Mouse (Mus musculus): Measurements from ENCODE around the gene Dusp8.
"Not testable (repeated sequence)": the region's sequence is repeated elsewhere in the genome, so short reads cannot be mapped to it uniquely, and the experiment has no call there.

Gene Dusp8

DNA sequence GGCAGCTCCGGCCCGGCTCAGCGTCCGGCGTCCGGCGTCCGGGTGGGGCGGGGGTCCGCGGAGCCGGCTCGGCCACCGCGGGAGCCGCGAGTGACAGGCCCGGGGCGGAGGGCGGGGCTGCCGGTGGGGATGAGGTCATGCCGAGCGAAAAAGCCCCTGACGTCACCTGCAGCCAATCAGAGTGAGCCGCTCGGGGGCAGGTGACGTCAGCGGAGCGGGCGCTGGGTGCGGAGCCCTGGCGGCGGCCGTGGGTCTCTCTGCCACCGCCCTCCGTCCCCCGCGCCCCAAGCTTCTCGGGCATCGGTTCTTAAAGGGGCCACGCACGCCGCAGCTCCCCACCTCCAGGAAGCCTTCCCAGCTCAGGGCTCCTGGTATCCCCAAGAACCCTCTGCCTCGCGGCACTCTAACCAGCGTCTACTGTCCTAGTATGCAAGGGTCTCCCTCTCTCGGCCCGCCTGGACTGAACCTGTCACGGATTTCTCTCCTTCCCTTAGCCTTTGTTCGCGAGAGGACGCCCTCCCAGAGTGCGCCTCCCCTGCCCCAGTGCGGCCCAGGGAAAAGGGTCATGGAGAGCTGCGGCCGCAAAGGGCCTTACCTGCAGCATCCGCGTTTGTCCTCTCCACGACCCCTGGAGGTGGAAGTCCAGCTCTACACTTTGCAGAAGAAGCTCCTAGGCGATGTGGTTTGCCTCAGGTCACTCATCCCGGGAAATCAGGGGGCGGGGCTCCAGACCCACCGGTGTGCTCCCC lies at the start of gene Dusp8:
Dusp8 (minus strand) TSS at position 661 of the 749 bp plus-strand sequence.
- DNase-seq (ENCODE audit: low spot score) = peak; percentile 84

DNA sequence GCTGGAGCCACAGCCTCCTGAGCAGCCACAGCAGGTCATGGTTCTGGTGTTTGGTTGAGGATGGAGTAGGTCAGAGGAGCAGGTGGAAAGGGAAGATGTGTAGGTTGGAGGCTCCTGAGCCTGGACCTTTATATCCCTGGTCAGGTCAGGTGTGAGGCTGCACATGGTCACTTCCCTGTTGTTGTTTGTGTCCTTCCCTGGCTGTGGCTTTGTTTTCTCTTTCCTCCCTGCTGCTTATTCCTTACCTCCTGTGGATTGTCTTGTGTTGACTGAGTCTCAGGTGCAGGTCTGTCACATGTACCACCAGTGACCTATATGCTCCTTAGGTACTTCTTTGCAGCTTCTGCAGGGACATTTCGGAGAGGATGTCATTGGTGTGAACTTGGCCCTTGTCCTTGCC lies 48.9 kb upstream of the Dusp8 start, which contains the start of gene Gm45337:
Gm45337 (minus strand) TSS at position 101 of the 400 bp plus-strand sequence.
- DNase-seq (ENCODE audit: low spot score) = no peak

DNA sequence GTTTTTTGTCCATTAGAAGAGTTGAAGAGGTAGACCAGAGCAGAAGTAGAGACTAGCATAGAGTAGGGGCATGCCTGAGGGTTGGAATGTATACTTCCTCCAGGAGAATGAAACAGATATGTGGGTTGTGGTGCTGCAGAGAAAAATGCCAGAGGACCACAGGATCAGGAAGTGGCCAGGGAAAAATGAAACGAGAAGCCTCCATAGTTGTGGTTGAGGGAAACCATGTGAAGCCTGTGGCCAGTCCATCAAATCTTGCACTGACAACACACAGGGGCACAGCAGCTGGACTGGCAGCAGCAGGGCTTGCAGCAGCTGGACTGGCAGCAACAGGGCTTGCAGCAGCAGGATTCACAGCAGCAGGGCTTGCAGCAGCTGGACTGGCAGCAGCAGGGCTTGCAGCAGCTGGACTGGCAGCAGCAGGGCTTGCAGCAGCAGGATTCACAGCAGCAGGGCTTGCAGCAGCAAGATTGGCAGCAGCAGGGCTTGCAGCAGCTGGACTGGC lies 47.9 kb upstream of the Dusp8 start:
- DNase-seq (ENCODE audit: low spot score) = not testable (repeated sequence)

DNA sequence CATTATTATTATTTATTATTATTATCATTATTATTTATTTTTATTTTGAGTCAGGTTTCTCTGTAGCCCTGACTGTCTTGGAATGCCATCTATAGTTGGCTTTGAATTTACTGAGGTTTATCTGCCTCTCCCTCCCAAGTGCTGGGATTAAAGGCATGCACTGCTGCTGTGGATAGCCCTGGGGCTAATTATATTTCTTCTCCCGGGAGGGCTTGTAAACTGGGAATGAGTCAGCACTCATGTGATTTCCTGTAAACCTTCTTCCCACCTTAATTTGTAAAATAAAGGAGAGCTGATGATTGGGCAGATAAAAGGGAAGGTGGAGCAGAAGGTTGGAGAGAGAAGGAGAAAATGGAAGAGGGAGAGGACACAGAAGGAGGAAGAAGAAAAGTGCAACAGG lies 45.1 kb upstream of the Dusp8 start:
- DNase-seq (ENCODE audit: low spot score) = no peak

DNA sequence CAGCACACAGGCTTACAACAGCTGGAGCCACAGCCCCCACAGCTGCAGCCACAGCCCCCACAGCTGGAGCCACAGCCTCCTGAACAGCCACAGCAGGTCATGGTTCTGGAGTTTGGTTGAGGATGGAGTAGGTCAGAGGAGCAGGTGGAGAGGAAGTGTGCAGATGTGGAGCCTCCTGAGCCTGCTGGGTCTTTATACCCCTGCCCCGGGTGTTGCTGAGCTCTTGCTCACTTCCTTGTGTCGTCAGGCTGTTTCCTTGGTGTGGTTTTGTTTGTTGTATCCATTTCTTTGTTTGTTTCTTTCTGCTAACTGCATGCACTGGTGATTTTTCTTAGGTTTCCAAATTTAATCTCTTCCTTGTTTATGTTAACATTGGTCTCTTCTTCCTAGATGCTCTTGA lies 40.3 kb upstream of the Dusp8 start, which contains the start of gene Gm39115:
Gm39115 (minus strand) TSS at position 101 of the 400 bp plus-strand sequence.
- DNase-seq (ENCODE audit: low spot score) = not testable (repeated sequence)

DNA sequence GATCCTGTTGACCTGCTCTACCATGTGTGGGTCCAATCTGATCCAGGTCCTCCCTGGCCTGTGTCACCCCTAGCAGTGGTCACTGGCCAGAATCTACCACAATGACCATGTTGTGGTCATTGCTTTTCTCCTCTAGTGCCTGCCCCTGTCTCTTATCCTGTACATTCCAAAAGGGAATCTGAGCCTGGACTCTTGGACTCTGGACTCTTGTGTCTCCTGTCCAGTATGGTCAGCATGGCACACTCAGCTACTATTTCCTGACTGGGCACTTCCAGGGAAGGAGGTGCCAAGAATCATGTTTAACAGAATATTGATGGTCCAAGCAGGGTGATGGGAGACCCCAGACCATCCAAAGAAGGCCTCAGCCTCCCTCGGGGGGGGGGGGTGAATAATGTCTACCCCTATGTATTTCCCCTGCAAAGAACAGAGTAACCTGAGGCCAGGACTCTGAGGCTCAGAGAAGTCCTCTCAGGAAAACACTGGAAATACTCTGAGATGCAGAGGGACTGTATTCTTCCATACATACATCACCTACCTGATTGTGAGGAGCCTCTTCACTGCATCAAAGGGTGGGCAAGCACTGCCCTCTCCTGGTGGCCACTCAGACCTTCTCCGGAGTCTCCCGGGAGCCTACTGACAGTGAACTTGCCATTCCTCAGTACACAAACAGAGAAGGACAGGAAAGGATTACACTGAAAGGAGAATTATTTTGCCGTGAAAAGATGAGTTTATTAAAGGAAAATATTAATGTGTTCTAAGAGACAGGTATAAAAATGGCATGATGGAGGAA lies 38.8 kb upstream of the Dusp8 start:
- no peak for DNase-seq (ENCODE audit: low spot score)

DNA sequence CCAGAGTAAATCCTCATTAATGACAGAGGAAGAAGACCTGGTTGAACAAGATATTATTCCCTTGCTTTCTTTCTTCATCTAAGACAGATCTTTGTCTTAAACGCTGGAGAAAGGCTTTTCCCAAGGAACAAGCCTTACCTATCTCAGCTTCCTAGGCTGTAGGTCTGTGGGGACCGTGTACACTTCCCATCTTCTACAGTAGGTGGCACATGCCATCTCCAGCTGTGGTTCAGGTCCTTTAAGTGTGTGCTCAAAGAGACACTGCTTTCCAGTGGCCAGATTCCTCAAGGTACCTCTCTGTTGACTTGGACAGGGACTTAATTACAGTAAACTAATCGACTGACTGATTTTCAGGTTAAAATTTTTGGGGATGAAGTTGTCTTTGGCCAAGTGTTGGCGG lies 33.2 kb upstream of the Dusp8 start:
- no peak for DNase-seq (ENCODE audit: low spot score)

DNA sequence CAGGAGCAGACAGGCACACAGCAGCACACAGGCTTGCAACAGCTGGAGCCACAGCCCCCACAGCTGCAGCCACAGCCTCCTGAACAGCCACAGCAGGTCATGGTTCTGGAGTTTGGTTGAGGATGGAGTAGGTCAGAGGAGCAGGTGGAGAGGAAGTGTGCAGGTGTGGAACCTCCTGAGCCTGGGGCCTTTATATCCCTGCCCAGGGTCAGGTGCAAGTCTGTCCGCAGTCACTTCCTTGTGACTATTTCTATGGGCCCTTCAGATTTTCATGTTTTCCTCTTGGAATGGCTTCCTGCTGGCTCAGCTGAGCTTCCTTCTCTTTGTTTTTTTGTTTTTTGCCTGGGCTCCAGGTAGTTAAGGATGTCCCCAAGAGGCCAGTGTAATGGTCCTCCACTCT lies 25.0 kb upstream of the Dusp8 start, which contains the start of gene Gm45618:
Gm45618 (minus strand) TSS at position 101 of the 400 bp plus-strand sequence.
- DNase-seq (ENCODE audit: low spot score) = not testable (repeated sequence)

DNA sequence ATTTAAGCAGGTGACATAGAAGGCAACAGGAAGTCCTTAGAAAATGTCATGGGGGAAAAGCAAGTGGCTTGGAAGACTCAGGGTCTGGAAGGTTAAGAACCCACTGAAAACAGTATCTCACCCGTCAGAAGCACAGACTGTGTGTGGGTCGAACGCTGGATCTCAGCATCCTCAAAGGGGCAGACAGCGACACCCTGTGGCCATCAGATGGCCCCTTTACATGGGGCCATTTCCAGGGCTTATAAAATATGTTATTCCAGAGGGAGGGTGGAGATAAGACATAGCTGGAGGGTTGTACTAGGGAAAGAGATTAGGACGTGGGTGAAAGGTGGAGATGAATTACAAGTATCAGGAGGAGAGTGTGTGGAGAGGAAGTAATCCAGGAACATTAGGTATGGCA lies 24.0 kb upstream of the Dusp8 start:
- no peak for DNase-seq (ENCODE audit: low spot score)

DNA sequence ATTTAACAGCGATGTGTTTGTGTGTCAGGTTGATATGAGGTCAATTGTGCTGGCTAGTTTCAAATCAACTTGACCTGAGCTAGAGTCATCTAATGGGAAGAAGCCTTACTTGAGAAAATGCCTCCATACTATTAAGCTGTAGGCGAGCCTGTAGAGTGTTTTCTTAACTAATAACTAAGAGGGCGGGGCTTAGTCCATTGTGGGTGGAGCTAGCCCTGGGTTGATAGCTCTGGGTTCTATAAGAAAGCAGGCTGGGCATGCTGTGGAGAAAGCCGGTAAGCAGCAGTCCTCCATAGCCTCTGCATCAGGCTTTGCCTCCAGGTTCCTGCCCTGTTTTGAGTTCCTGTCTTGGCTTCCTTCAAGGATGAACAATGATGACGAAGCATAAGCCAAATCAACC lies 9.1 kb upstream of the Dusp8 start:
- DNase-seq (ENCODE audit: low spot score) = no peak

DNA sequence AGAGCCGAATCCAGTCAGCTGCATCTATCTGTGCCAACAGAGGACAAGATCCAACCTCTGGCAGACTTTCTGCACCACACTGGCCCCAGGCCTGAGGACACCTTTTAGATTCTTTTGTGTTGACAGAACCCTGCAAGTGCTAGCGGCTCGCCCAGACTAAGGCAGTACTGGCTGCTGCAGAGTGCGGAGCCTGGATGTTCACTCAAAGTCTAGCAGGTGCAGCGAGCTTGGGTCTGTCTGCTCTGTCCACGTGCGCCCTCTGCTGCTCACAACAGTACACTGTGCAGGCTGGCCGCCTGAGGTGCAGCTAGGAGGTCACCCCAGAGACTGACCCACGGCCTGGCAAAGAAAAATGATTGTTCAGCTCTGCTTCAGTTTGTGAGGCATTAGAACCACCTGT lies 2.1 kb upstream of the Dusp8 start:
- no peak for DNase-seq (ENCODE audit: low spot score)

DNA sequence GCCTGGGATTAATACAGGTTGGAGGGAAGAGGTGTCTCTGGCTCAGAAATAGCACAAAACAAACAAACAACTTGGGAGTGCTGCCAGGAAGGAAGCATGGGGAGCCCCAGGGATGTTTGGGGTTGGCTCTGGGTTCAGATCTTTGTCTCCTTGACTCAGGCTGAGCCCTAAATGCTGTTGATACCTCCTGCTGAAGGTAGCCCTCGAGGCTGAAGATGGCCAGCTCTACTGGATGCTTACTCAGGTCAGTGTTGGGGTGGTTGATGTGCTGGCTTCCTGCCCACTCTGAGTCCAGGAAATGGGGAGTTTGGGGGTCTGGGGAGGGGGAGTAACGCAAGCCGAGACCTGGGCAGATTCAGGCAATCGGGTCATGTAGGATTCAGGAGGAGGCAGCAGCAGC lies 1.1 kb upstream of the Dusp8 start:
- no peak for DNase-seq (ENCODE audit: low spot score)

DNA sequence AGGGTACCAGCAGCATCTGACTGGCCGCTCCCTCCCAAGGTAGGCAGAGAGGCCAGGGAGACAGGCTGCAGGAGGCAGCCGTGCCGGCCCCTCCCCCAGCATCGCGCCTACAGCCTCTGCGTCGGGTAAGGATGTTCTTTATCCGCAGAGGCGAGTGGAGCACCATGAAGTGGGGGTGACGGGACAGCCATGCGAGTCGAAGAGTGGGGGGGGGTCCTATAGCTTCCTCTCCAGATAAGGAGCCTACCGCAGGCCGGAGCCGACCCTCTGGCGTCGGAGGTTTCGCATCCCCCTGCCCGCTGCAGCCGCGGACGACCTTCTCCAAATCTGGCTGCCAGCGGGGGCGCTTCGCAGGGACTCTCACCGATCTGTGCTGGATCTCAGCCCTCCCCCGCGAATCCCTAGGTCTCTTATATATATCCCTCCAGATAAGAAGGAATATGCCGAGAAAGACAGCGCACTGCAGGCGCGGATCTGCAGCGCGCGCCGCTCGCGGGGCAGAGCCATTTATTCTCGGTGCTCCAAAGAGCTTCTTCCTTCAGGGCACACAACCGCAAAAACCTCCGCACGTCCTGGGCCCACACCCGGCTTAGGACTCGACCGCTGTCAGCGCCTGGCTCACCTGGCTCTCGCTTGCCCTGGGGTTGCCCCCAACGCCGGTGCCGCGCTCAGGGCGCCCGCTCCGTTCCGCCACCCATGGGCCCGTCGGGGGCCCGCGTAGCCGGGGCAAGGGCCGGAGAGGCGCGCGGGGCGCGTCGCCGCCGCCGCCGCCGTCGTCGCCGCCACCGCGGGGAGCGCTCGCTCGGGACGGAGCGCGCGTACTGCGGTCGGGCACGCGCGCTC lies 1.1 kb downstream of the Dusp8 start:
- no peak for DNase-seq (ENCODE audit: low spot score)

DNA sequence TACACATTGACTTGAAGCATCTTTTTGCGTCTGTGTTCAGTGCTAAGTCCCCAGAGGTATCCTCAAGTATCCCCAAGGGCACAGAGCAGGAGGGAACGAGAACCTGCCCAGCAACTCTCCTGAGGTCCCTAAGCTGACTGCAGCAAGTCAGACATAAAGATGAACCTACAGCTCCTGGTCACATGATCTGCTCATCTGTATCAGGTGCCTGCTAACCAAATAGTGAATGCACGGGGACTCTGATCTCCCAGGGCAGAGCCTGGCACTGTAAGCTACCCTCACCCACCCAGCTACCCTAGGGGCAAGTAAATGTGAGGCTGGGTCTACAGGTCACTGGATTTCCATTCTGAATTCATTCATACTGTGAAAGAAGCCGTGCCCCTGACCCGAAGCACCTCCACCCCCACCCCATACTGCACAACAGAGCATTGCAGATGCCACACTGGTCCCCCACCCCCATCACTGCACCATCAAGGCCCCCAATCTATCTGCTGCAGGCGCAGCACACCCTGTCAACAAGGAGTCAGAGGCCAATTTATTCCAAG lies 1.9 kb downstream of the Dusp8 start:
- no peak for DNase-seq (ENCODE audit: low spot score)

DNA sequence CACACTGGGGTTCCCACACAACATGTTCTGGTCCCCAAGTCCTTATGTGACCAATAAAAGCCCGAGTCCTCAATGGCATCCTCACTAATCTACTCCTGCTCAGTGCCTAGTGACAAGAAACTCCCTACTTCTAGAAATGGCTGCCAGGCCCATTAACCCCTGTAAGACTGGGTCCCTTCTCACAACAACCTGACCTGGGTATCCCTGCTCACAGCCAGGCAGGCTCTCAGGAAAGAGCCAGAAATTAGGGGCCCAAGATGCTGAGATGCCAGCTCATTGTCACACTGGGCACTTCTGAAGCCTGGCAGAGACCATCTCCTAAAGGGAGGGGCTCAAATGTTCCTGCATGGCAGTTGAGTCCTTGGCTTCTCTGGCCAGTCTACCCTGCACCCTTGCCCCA lies 2.7 kb downstream of the Dusp8 start:
- DNase-seq (ENCODE audit: low spot score) = no peak

DNA sequence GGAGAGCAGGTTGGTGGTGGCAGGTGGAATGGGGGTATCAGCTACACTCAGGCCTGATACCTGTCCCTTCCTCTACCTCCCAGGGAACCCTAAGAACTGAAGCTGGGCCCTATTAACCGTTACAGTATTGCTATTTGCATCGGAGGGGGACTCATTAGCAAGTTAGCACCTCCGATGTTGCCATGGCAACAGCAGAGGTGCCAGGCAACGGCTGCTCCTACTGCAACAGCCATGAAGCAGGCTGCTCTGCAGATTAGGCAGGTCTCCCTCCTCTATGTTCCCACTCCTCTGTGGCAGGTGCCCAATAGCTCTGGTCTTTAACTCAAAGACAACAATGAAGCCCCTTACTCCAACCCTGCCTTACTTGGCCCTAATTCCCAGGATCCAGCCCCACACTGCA lies 3.8 kb downstream of the Dusp8 start:
- no peak for DNase-seq (ENCODE audit: low spot score)

DNA sequence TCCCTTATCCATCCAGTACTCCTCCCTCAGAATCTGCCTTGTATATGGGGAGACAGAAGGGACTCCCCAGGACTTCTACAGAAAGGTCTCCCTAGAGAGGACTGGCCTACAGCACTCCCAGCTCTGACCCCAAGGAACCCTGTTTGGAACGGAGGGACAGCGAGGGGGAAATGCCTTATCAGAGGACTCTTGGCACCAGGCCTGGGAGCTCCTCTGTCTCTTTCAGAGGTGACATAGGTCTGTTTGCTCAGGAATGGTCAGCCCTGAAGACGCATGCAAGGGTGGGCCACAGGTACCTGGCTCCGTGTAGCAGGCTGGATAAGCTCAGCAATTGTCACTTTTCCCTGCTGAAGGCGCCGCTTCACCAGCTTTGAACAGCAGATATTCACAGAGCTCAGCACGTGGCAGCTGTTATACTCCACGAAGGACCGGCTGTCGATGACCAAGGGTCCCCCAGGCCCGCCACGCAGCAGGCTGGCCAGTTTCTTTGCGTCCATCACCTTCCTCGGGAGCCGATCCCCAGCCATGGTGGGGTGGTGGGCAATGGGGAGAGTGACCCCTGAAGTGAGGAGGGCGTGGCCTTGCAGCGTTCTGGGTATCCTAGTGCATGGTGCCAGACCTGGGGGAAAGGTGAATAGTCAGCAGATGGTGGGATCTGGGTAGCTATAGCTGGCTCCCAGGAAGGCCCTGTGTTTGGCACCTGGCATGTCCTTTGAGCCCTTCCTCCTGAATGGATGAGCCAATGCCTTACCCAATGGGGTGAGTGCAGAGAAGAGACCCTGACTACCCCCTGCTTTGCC lies 5.8 kb downstream of the Dusp8 start:
- DNase-seq (ENCODE audit: low spot score) = no peak

DNA sequence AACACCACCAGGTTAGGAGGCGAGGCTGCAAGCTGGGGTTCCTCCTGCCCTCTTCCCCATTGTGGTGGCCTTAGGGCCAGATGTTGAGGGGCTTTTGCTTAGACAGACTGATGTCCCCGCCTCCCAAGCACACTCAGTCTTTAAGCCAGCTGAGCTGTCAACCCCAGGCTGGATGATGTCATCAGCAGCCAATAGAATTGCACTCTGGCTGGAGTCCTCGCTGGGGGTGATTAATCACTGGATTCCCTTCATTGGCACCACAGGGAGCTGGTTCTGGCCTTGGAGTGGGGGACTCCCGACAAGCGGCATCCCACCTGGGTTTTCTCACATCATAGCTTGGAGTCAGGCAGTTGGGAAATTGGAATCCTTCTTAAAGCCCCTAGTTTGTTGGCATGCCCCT lies 6.8 kb downstream of the Dusp8 start:
- DNase-seq (ENCODE audit: low spot score) = no peak

DNA sequence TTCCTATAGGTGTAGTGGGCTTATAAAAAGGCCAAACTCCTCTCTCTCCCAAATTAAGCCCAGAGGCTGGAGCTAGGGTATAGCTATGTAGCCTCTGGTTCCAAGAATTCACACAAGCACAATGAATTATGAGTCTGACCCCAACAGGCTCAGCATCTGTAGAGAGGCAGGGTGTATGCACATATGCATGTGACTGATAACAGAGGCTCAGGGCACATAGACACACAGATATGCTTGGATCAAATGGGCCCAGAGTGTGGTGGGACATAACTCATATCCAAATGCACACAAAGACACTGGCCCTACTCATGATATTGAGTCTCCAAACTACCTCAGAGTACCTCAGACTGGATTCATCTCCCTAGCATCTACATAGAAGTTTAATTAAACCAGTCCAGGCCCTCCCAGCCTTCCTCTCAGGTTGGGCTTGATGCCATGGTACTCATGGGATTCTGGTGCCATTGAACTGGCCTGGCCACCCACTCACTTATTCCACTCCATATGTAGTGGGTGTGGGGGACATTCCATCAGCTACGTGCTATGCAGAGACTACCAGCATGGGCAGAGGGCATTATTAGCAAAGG lies 8.5 kb downstream of the Dusp8 start:
- DNase-seq (ENCODE audit: low spot score) = no peak

DNA sequence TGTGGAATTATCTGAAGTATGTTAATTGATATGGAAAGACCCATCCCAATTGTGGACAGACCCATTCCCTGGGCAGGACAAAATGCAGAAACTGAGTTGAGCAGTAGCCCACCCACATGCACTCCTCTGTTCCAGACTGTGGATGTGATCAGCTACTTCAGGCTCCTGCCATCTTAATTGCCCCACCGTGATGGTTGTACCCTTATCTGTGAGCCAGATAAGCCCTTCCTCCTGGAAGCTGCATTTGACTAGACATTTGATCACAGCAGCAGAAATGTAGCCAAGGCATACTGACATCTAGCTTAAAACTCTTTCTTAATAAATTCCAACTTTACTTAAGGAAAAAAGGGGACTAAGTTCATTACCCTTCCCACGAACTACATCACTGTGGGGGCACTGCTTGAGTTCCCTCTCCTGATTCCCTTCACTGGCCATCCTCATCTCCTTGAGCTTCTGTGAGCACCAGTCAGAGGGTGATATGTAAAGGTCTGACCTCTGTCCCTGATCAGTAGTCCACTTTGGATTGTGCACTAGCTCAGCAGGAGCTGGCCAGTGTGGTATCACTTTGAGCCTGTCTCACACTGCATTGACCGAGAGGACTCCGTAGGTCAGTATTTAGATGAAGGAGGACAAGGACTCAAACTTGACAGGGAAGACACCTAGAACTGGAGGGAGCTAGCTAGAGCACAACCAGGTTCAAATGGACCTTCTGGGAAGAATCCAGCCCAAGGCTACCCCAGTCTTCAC lies 9.3 kb downstream of the Dusp8 start:
- DNase-seq (ENCODE audit: low spot score) = no peak
